Mouse (Mus musculus) CH12.LX (cell line): ENCODE data around the gene Nsun3. TPM values are rescaled to one million over a fixed set of nuclear protein-coding genes. Genes with fewer than 3 reads are reported as not detected.
"Not testable (repeated sequence)": the region's sequence is repeated elsewhere in the genome, so short reads cannot be mapped to it uniquely, and the experiment has no call there.

Source experiments
- DNase-seq: peaks from one replicate; pipeline ENCODE4 v3.0.0-alpha.2; 2013; ENCODE audit errors: extremely low read depth
- H3K27ac ChIP-seq: 2 replicates; pipeline ENCODE4 v1.5.1; 2012; ENCODE audit warnings: low read depth, mild to moderate bottlenecking, control low read depth, moderate library complexity; ENCODE audit not compliant: insufficient read depth
- H3K27me3 ChIP-seq: replicated peaks from 2 replicates; pipeline ENCODE3; 2012; ENCODE audit warnings: inconsistent platforms
- H3K36me3 ChIP-seq, 2 experiments: replicated peaks in 1 of 2; 2 replicates each; pipeline versions ENCODE3 to v1.6.1; 2012; ENCODE audit warnings: inconsistent platforms in 1 of 2, low read length in 1 of 2, mild to moderate bottlenecking in 1 of 2, mixed read lengths in 1 of 2, moderate library complexity in 1 of 2; ENCODE audit not compliant: control insufficient read depth in 1 of 2, insufficient read depth in 1 of 2
- H3K4me1 ChIP-seq, 2 experiments: 2 replicates each; pipeline ENCODE4 v1.6.1; 2012; ENCODE audit warnings: inconsistent platforms in 1 of 2, moderate library complexity in 1 of 2; ENCODE audit not compliant: insufficient read depth in 2 of 2, control insufficient read depth in 1 of 2
- H3K4me2 ChIP-seq: 2 replicates; pipeline ENCODE4 v1.6.1; 2012; ENCODE audit warnings: low read depth, mild to moderate bottlenecking, control low read depth; ENCODE audit not compliant: poor library complexity, insufficient read depth, severe bottlenecking
- H3K4me3 ChIP-seq, 3 experiments: fragments of 150-350 bp in 1 of 3; sonication (generic) in 1 of 3; replicated peaks in 1 of 3; 2 replicates each; pipeline versions ENCODE3 to v1.5.1; 2011 to 2012; ENCODE audit warnings: low read depth in 2 of 3, low read length in 2 of 3, mild to moderate bottlenecking in 2 of 3, moderate library complexity in 2 of 3, control low read depth in 1 of 3, improper control_type of control experiment in 1 of 3, inconsistent platforms in 1 of 3, mixed read lengths in 1 of 3; ENCODE audit not compliant: poor library complexity in 1 of 3
- H3K79me2 ChIP-seq: replicated peaks from 2 replicates; pipeline ENCODE4 v1.6.1; 2012; ENCODE audit warnings: mild to moderate bottlenecking, moderate library complexity; ENCODE audit not compliant: control insufficient read depth, poor library complexity, insufficient read depth, severe bottlenecking; ENCODE audit errors: extremely low read depth
- H3K9ac ChIP-seq: 2 replicates; pipeline ENCODE4 v1.6.1; 2012; ENCODE audit warnings: low read depth, mild to moderate bottlenecking, control low read depth, moderate library complexity; ENCODE audit not compliant: insufficient read depth
- H3K9me3 ChIP-seq: replicated peaks from 2 replicates; pipeline ENCODE3; 2012; ENCODE audit warnings: low read length, inconsistent platforms, mixed read lengths
- CHD1 ChIP-seq: IDR thresholded peaks from 2 replicates; pipeline ENCODE4 v1.6.1; 2012; ENCODE audit warnings: low read depth, low read length, improper control_type of control experiment, inconsistent platforms
- EP300 ChIP-seq: IDR thresholded peaks from 2 replicates; pipeline ENCODE4 v1.6.1; 2011; ENCODE audit warnings: low read length, improper control_type of control experiment
- ETS1 ChIP-seq: conservative IDR thresholded peaks from 2 replicates; pipeline ENCODE4 v1.6.1; 2012; ENCODE audit warnings: low read depth, mild to moderate bottlenecking, inconsistent platforms, low read length, improper control_type of control experiment, moderate library complexity
- GABPA ChIP-seq: IDR thresholded peaks from 2 replicates; pipeline ENCODE4 v1.6.1; 2012; ENCODE audit warnings: low read depth, low read length, improper control_type of control experiment, inconsistent platforms; ENCODE audit not compliant: insufficient replicate concordance
- IRF4 ChIP-seq: IDR thresholded peaks from 2 replicates; pipeline ENCODE4 v1.6.1; 2014; ENCODE audit warnings: low read depth, mild to moderate bottlenecking, inconsistent platforms, low read length, improper control_type of control experiment
- JUN ChIP-seq: IDR thresholded peaks from 2 replicates; pipeline ENCODE4 v1.6.1; 2011; ENCODE audit warnings: low read depth, mild to moderate bottlenecking, low read length, improper control_type of control experiment, moderate library complexity; ENCODE audit not compliant: insufficient read depth
- KAT2A ChIP-seq: IDR thresholded peaks from 2 replicates; pipeline ENCODE4 v1.6.1; 2012; ENCODE audit warnings: low read length, improper control_type of control experiment, inconsistent platforms; ENCODE audit not compliant: insufficient replicate concordance
- MAFK ChIP-seq: IDR thresholded peaks from 2 replicates; pipeline ENCODE4 v1.6.1; 2011; ENCODE audit warnings: low read length, improper control_type of control experiment; ENCODE audit not compliant: insufficient replicate concordance
- MAX ChIP-seq: IDR thresholded peaks from 2 replicates; pipeline ENCODE4 v1.6.1; 2011; ENCODE audit warnings: low read length, improper control_type of control experiment
- MEF2A ChIP-seq: IDR thresholded peaks from 2 replicates; pipeline ENCODE4 v1.6.1; 2014; ENCODE audit warnings: low read depth, mild to moderate bottlenecking, inconsistent platforms, low read length, improper control_type of control experiment, borderline replicate concordance
- NELFE ChIP-seq: IDR thresholded peaks from 2 replicates; pipeline ENCODE4 v1.6.1; 2011; ENCODE audit warnings: low read depth, low read length, improper control_type of control experiment
- NRF1 ChIP-seq: IDR thresholded peaks from 2 replicates; pipeline ENCODE4 v1.6.1; 2014; ENCODE audit warnings: low read depth, mild to moderate bottlenecking, inconsistent platforms, low read length, improper control_type of control experiment, moderate library complexity
- POLR2AphosphoS2 ChIP-seq: IDR thresholded peaks from 2 replicates; pipeline ENCODE4 v1.6.1; 2011; ENCODE audit warnings: low read depth, low read length, improper control_type of control experiment
- RAD21 ChIP-seq: IDR thresholded peaks from 2 replicates; pipeline ENCODE4 v1.6.1; 2011; ENCODE audit warnings: low read depth, mild to moderate bottlenecking, low read length, improper control_type of control experiment, moderate library complexity
- RCOR1 ChIP-seq: conservative IDR thresholded peaks from 2 replicates; pipeline ENCODE4 v1.6.1; 2012; ENCODE audit warnings: low read depth, mild to moderate bottlenecking, inconsistent platforms, low read length, improper control_type of control experiment
- SIN3A ChIP-seq: IDR thresholded peaks from 2 replicates; pipeline ENCODE4 v1.6.1; 2012; ENCODE audit warnings: low read length, improper control_type of control experiment, inconsistent platforms
- TBP ChIP-seq: conservative IDR thresholded peaks from 2 replicates; pipeline ENCODE4 v1.6.1; 2011; ENCODE audit warnings: low read depth, low read length, improper control_type of control experiment
- USF1 ChIP-seq: IDR thresholded peaks from 2 replicates; pipeline ENCODE4 v1.6.1; 2014; ENCODE audit warnings: low read depth, mild to moderate bottlenecking, inconsistent platforms, low read length, improper control_type of control experiment
- USF2 ChIP-seq: conservative IDR thresholded peaks from 2 replicates; pipeline ENCODE4 v1.6.1; 2011; ENCODE audit warnings: low read depth, low read length, improper control_type of control experiment
- ZC3H11A ChIP-seq: IDR thresholded peaks from 2 replicates; pipeline ENCODE4 v1.6.1; 2012; ENCODE audit warnings: low read depth, mild to moderate bottlenecking, inconsistent platforms, low read length, improper control_type of control experiment
- ZMIZ1 ChIP-seq: IDR thresholded peaks from 2 replicates; pipeline ENCODE4 v1.6.1; 2012; ENCODE audit warnings: low read depth, mild to moderate bottlenecking, inconsistent platforms, low read length, improper control_type of control experiment
- dilution Hi-C: fragments of 300-500 bp; cut with MboI; formaldehyde crosslinking; loops from 2 replicates; pipeline ENCODE4 v1.14.3; 2020; ENCODE audit warnings: low sequenced_read_pairs; ENCODE audit not compliant: extremely low pct_unique_long_range_greater_than_20kb, extremely low pct_ligation_motif_present
- in situ Hi-C: fragments of 300-500 bp; cut with MboI; formaldehyde crosslinking; loops from 3 replicates; pipeline ENCODE4 v1.14.3; 2019; ENCODE audit warnings: low sequenced_read_pairs, low pct_ligation_motif_present, low pct_unique_long_range_greater_than_20kb, mixed read lengths
- polyA plus RNA-seq: library from polyadenylated mRNA; unstranded; fragments of >175 nt; gene quantifications from 2 replicates; pipeline ENCODE4 v1.2.1, GENCODE M21; 2012; ENCODE audit warnings: low read depth; ENCODE audit not compliant: insufficient read length
- total RNA-seq, 2 experiments: library from RNA; depleted of rRNA; stranded (reverse); fragments of 300-350 nt in 1 of 2; fragments of >200 nt in 1 of 2; gene quantifications; 2 replicates each; pipeline ENCODE4 v1.2.3; 2012 to 2014

Nsun3 gene
- total and polyA plus RNA-seq, 3 experiments: 8.4 to 15.3 (median 11.6) TPM

DNA sequence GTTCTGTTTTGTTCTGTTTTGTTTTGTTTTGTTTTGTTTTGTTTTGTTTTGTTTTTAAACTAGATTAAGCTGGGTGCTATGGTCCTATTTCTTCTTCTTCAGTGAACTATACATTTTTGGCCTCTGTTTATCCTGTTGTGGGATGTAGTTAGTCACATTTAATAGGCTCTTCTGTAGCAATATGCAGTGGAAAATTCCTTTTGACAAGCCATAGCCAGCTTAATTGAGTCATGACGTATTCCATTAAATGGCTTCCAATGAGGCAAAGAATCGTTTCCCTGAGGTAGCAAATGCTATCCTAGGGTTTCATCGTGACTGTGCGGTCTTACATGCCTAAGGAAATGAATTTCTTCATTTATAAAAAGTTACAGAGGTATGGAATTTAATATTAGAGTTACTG lies 56.3 kb downstream of the Nsun3 start:
- TF ChIP-seq ZMIZ1 (no peak), SIN3A (no peak), RAD21 (no peak), USF2 (no peak)
- Histone ChIP-seq H3K27ac (no peak overlapping the region), H3K36me3 (peaks cover 13 to 32% of the 10 kb centered on the region in 2 experiments), H3K4me1 (0 out of 4 replicates have a peak, but pooled peaks cover 0 to 3% of the 10 kb centered on the region in 2 experiments), H3K4me3 (no peak overlapping the region), H3K4me2 (no peak overlapping the region), H3K27me3 (no peaks in the 10 kb centered on the region), H3K9ac (no peak overlapping the region), H3K9me3 (no peaks in the 10 kb centered on the region), H3K79me2 (no peaks in the 10 kb centered on the region)
- in situ Hi-C loops (no loop called here), dilution Hi-C loops (no loop called here)
- no peak for DNase-seq

- in situ Hi-C loops (no loop called here), dilution Hi-C loops (no loop called here)
- no peaks in the 10 kb centered on the region for H3K79me2 ChIP-seq
- no peak overlapping the region for H3K27ac ChIP-seq
- H3K9me3 ChIP-seq: no peaks in the 10 kb centered on the region
- H3K9ac ChIP-seq: no peak overlapping the region
- H3K36me3 ChIP-seq: peaks cover 8 to 28% of the 10 kb centered on the region in 2 experiments
- no peak overlapping the region for H3K4me2 ChIP-seq
- 0 out of 4 replicates have a peak, but pooled peaks cover 0 to 3% of the 10 kb centered on the region in 2 experiments for H3K4me1 ChIP-seq
- DNase-seq: no peak
- no peak overlapping the region for H3K4me3 ChIP-seq
- no peaks in the 10 kb centered on the region for H3K27me3 ChIP-seq
- TF ChIP-seq POLR2AphosphoS2 (no peak), KAT2A (no peak), MEF2A (no peak), NELFE (no peak), ZC3H11A (no peak), GABPA (no peak), RCOR1 (no peak), ETS1 (no peak), IRF4 (no peak), SIN3A (no peak), CHD1 (no peak), MAX (no peak), RAD21 (no peak), TBP (no peak), EP300 (no peak), JUN (no peak), NRF1 (no peak), MAFK (no peak), USF1 (no peak)
- TF ChIP-seq, all 38 proteins: peak for 0
Measured at GRCm38 (mm10) chr16:62729846-62730245, 56.8 kb downstream of the Nsun3 start.

DNA sequence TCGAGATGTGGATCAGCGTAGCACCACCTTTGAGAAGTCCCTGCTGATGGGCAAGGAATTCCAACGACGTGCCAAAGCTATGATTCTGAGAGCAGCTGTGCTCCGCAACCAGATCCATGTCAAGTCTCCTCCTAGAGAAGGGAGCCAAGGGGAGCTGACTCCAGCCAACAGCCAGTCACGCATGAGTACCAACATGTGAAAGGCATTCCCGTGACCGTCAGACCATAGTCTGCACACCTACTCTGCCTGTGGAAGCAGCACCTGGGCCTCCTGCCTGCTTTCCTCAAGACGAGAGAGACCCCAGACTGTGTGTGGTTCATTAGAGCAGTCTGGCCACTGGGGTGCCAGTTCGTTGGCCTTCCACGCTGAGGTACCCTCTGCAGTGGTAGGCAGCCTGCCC lies 68.4 kb downstream of the Nsun3 start:
- dilution Hi-C loops: not testable (repeated sequence)

More for the DNA sequence above, 68.4 kb downstream of the Nsun3 start:
- DNase-seq, H3K4me3 ChIP-seq, H3K27ac ChIP-seq, H3K27me3 ChIP-seq, H3K9ac ChIP-seq, H3K4me1 ChIP-seq, H3K79me2 ChIP-seq, H3K4me2 ChIP-seq, H3K36me3 ChIP-seq, in situ Hi-C loops, H3K9me3 ChIP-seq: not testable (repeated sequence)
